Mouse (Mus musculus): Measurements from ENCODE around the gene Lyar. TPM values are rescaled to one million over a fixed set of nuclear protein-coding genes. Genes with fewer than 3 reads are reported as not detected.

The Lyar gene
- total and polyA plus RNA-seq, 3 experiments, result 134 to 314 (median 195) TPM

DNA sequence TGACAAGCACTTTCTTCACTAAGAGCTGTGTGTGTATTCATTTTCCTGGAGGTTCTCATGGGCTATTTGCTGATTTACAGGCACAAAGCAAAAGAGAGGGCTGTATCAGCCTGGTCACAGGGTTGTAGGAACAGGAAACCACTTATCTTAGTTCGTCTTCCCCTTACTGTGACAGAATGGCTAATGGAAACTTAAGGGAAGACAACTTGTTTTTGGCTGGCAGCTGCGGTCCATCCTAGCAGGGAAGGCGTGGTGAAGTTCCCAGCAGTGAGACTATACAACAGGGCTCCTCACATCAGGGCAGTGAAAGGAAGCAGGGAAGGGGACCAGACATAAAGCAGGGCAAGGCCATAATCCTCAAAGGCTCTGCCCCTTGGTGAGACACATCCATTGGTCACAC, 35.4 kb downstream of the Lyar start:
- in situ Hi-C loops (cut with MboI; ENCODE audit: low pct_ligation_motif_present, low pct_unique_long_range_greater_than_20kb, low sequenced_read_pairs) (no loop called here), dilution Hi-C loops (cut with MboI; ENCODE audit: extremely low pct_ligation_motif_present, extremely low pct_unique_long_range_greater_than_20kb, low sequenced_read_pairs) (no loop called here)
- H3K4me1 ChIP-seq (ENCODE audit: control insufficient read depth in 1 of 2, insufficient read depth in 2 of 2), result peaks cover 12 to 30% of the 10 kb centered on the region in 2 experiments
- peaks cover 3% of the 10 kb centered on the region; the same call in 1 of the 2 replicates for H3K79me2 ChIP-seq (replicated peaks; ENCODE audit: control insufficient read depth, extremely low read depth, insufficient read depth, poor library complexity, severe bottlenecking)
- TF ChIP-seq TBP (conservative IDR thresholded peaks at IDR 0.05; ENCODE audit: low read depth, low read length), result no peak
- TF ChIP-seq JUN (IDR thresholded peaks at IDR 0.05; ENCODE audit: insufficient read depth, low read depth, low read length), result no peak
- no peak for TF ChIP-seq GABPA (IDR thresholded peaks at IDR 0.05; ENCODE audit: insufficient replicate concordance, low read depth, low read length)
- TF ChIP-seq RAD21 (IDR thresholded peaks at IDR 0.05; ENCODE audit: low read depth, low read length), result no peak
- no peak for TF ChIP-seq BHLHE40 (IDR thresholded peaks at IDR 0.05; ENCODE audit: low read depth, low read length)
- no peak for TF ChIP-seq SMC3 (IDR thresholded peaks at IDR 0.05; ENCODE audit: low read depth, low read length)
- no peak for TF ChIP-seq TCF12 (IDR thresholded peaks at IDR 0.05; ENCODE audit: low read depth, low read length)
- no peak for TF ChIP-seq HCFC1 (IDR thresholded peaks at IDR 0.05; ENCODE audit: low read depth, low read length)
- no peak for TF ChIP-seq CHD2 (IDR thresholded peaks at IDR 0.05; ENCODE audit: low read length)
- no peak for TF ChIP-seq RCOR1 (conservative IDR thresholded peaks at IDR 0.05; ENCODE audit: low read depth, low read length)
- TF ChIP-seq E2F4 (IDR thresholded peaks at IDR 0.05; ENCODE audit: insufficient replicate concordance, low read depth, low read length), result no peak
- TF ChIP-seq USF1 (IDR thresholded peaks at IDR 0.05; ENCODE audit: low read depth, low read length), result no peak
- no peak for TF ChIP-seq POLR2A (IDR thresholded peaks at IDR 0.05; ENCODE audit: low read depth, low read length)
- TF ChIP-seq ELF1 (IDR thresholded peaks at IDR 0.05; ENCODE audit: low read depth, low read length), result no peak
- no peak for TF ChIP-seq ETS1 (conservative IDR thresholded peaks at IDR 0.05; ENCODE audit: low read depth, low read length)
- TF ChIP-seq ZC3H11A (IDR thresholded peaks at IDR 0.05; ENCODE audit: low read depth, low read length), result no peak
- DNase-seq (ENCODE audit: extremely low read depth), result no peak
- H3K4me2 ChIP-seq (ENCODE audit: insufficient read depth, low read depth, poor library complexity, severe bottlenecking), result no peak overlapping the region
- H3K36me3 ChIP-seq (replicated peaks in 1 of 2; ENCODE audit: control insufficient read depth in 1 of 2, insufficient read depth in 1 of 2, low read length in 1 of 2), result no peaks in the 10 kb centered on the region
- H3K4me3 ChIP-seq (replicated peaks in 1 of 3; ENCODE audit: low read depth in 2 of 3, low read length in 2 of 3, poor library complexity in 1 of 3), result no peak overlapping the region
- peaks cover 6% of the 10 kb centered on the region for H3K9me3 ChIP-seq (replicated peaks; ENCODE audit: low read length)
- no peak overlapping the region for H3K27ac ChIP-seq (ENCODE audit: insufficient read depth, low read depth)
- H3K9ac ChIP-seq (ENCODE audit: insufficient read depth, low read depth), result no peak overlapping the region
- H3K27me3 ChIP-seq (replicated peaks), result no peaks in the 10 kb centered on the region

DNA sequence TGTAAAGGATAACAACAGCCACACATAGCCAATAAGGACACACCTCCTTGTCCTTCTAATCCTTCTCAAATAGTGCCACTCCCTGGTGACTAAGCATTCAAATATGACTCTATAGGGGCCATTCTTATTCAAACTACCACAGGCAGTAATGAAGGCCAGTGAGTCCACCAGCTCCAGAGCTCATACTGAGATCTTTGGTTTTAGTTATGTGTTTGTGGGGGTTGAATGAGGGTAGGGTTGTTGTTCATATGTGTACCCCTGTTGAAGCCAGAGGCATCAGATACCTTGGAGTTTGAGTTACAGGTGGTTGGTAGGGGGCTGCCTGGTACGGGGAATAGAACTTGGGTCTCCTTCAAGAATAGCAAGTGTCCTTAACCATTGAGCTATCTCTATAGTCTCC, 36.3 kb downstream of the Lyar start:
- H3K36me3 ChIP-seq (replicated peaks in 1 of 2; ENCODE audit: control insufficient read depth in 1 of 2, insufficient read depth in 1 of 2, low read length in 1 of 2), result no peaks in the 10 kb centered on the region
- dilution Hi-C loops (cut with MboI; ENCODE audit: extremely low pct_ligation_motif_present, extremely low pct_unique_long_range_greater_than_20kb, low sequenced_read_pairs), result no loop called here
- peaks cover 6% of the 10 kb centered on the region for H3K9me3 ChIP-seq (replicated peaks; ENCODE audit: low read length)
- no peak overlapping the region for H3K4me3 ChIP-seq (replicated peaks in 1 of 3; ENCODE audit: low read depth in 2 of 3, low read length in 2 of 3, poor library complexity in 1 of 3)
- TF ChIP-seq UBTF (IDR thresholded peaks at IDR 0.05; ENCODE audit: low read depth, low read length), result no peak
- no peak for TF ChIP-seq MYC (IDR thresholded peaks at IDR 0.05; ENCODE audit: low read depth, low read length)
- TF ChIP-seq ZKSCAN1 (IDR thresholded peaks at IDR 0.05; ENCODE audit: borderline replicate concordance, low read depth, low read length), result no peak
- TF ChIP-seq SIN3A (IDR thresholded peaks at IDR 0.05; ENCODE audit: low read length), result no peak
- TF ChIP-seq EP300 (IDR thresholded peaks at IDR 0.05; ENCODE audit: low read length), result no peak
- no peak for TF ChIP-seq TBP (conservative IDR thresholded peaks at IDR 0.05; ENCODE audit: low read depth, low read length)
- TF ChIP-seq NRF1 (IDR thresholded peaks at IDR 0.05; ENCODE audit: low read depth, low read length), result no peak
- no peak for TF ChIP-seq MXI1 (IDR thresholded peaks at IDR 0.05; ENCODE audit: low read depth, low read length)
- TF ChIP-seq ETS1 (conservative IDR thresholded peaks at IDR 0.05; ENCODE audit: low read depth, low read length), result no peak
- no peak for TF ChIP-seq ZNF384 (IDR thresholded peaks at IDR 0.05; ENCODE audit: low read depth, low read length)
- no peak for TF ChIP-seq MAFK (IDR thresholded peaks at IDR 0.05; ENCODE audit: insufficient replicate concordance, low read length)
- TF ChIP-seq GABPA (IDR thresholded peaks at IDR 0.05; ENCODE audit: insufficient replicate concordance, low read depth, low read length), result no peak
- TF ChIP-seq BHLHE40 (IDR thresholded peaks at IDR 0.05; ENCODE audit: low read depth, low read length), result no peak
- TF ChIP-seq ZC3H11A (IDR thresholded peaks at IDR 0.05; ENCODE audit: low read depth, low read length), result no peak
- TF ChIP-seq JUN (IDR thresholded peaks at IDR 0.05; ENCODE audit: insufficient read depth, low read depth, low read length), result no peak
- no peak for TF ChIP-seq POLR2A (IDR thresholded peaks at IDR 0.05; ENCODE audit: low read depth, low read length)
- no peak for TF ChIP-seq KAT2A (IDR thresholded peaks at IDR 0.05; ENCODE audit: insufficient replicate concordance, low read length)
- TF ChIP-seq NELFE (IDR thresholded peaks at IDR 0.05; ENCODE audit: low read depth, low read length), result no peak
- no peak for TF ChIP-seq JUND (conservative IDR thresholded peaks at IDR 0.05; ENCODE audit: low read depth, low read length)
- in situ Hi-C loops (cut with MboI; ENCODE audit: low pct_ligation_motif_present, low pct_unique_long_range_greater_than_20kb, low sequenced_read_pairs), result no loop called here
- peaks cover 12 to 37% of the 10 kb centered on the region in 2 experiments for H3K4me1 ChIP-seq (ENCODE audit: control insufficient read depth in 1 of 2, insufficient read depth in 2 of 2)
- H3K27me3 ChIP-seq (replicated peaks), result no peaks in the 10 kb centered on the region
- no peak for DNase-seq (ENCODE audit: extremely low read depth)
- H3K79me2 ChIP-seq (replicated peaks; ENCODE audit: control insufficient read depth, extremely low read depth, insufficient read depth, poor library complexity, severe bottlenecking), result peaks cover 10% of the 10 kb centered on the region
- no peak overlapping the region for H3K27ac ChIP-seq (ENCODE audit: insufficient read depth, low read depth)
- H3K9ac ChIP-seq (ENCODE audit: insufficient read depth, low read depth), result no peak overlapping the region
- no peak overlapping the region for H3K4me2 ChIP-seq (ENCODE audit: insufficient read depth, low read depth, poor library complexity, severe bottlenecking)

All from CH12.LX (cell line).